Mouse (Mus musculus): ENCODE data around the gene Pdyn. TPM values are rescaled to one million over a fixed set of nuclear protein-coding genes. Genes with fewer than 3 reads are reported as not detected.

The Pdyn gene
- total and polyA plus RNA-seq, 3 experiments, result 0.10 to 0.12 TPM; not detected in 1

DNA sequence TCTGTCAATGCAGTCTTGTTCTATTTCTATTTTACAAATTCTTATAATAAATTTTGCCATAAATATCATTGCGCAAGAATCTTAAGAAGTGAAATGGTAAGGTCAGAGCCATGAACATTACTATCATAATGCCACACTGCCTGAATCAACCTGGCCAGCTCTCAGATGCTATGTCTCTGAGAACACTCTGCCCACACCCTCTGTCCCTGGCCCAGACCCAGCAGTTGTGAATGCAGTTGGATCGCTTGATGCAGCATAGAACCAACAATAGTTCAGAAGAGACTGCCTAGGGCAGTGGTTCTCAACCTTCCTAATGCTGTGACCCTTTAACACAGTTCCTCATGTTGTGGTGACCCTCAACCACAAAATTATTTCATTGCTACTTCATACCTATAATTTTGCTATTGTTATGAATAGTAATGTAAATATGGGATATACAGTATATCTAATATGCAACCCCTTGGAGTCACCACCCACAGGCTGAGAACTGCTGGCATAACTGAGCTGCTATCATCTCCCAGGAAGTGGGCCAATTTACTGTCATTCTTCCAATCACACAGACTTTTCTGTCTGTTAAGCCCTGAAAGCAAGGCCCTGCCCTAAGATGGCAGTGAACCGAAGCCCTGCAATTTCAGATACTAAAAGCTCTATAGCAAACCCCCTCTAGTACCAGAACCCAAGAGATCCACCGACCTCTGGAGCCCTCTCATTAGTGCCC, 45.3 kb downstream of the Pdyn start:
- peak; percentile 34 for DNase-seq

DNA sequence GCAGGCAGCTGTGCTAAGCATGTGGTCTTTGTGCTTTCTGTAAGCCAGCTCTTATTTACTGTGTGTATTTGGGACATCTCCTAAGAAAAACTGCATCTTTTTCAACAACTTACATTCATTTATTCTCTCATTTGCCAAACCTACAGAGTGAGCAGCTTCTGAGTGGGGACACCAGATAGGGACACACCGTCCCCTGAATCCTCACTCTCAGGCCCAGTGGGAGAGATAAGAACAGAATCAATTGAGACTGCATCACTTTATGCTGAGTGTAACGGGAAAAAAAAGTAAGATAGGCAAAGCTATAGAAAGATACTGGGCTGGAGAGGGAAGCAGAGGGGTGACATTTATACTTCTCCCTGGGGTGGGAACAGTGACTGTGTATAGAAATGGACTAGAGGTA, 46.0 kb downstream of the Pdyn start:
- no peak for DNase-seq

GRCm38 (mm10) chr2:129652616-129653015, 47.0 kb downstream of the Pdyn start:
- DNase-seq, result no peak

Other genes with a start within 250 kb of the Pdyn start
- gene F830045P16Rik, start 163.2 kb downstream of the Pdyn start, total RNA-seq (2021), result not detected
- 0.04 TPM in 1 of 2 replicates, not detected in the other for gene F830045P16Rik, start 163.2 kb downstream of the Pdyn start, polyA plus RNA-seq (2012; rRNA removed)
- 10 to 100 TPM; 46.8 to 76.2 TPM for gene Sirpa, start 107.0 kb downstream of the Pdyn start, total RNA-seq (2021)
- gene Sirpa, start 107.0 kb downstream of the Pdyn start, polyA plus RNA-seq (2012; rRNA removed), result 61.9 and 111 TPM in 2 replicates
- gene Stk35, start 100.7 kb upstream of the Pdyn start, total RNA-seq (2021), result 10 to 100 TPM; 23.3 to 27.1 TPM
- gene Stk35, start 100.7 kb upstream of the Pdyn start, polyA plus RNA-seq (2012; rRNA removed), result 18.0 and 19.1 TPM in 2 replicates